Mouse (Mus musculus) CH12.LX (cell line): ENCODE data around the gene Ube2b. TPM values are rescaled to one million over a fixed set of nuclear protein-coding genes. Genes with fewer than 3 reads are reported as not detected.

Source experiments
- DNase-seq: peaks from one replicate; pipeline ENCODE4 v3.0.0-alpha.2; 2013; ENCODE audit errors: extremely low read depth
- H3K27ac ChIP-seq: 2 replicates; pipeline ENCODE4 v1.5.1; 2012; ENCODE audit warnings: low read depth, mild to moderate bottlenecking, control low read depth, moderate library complexity; ENCODE audit not compliant: insufficient read depth
- H3K27me3 ChIP-seq: replicated peaks from 2 replicates; pipeline ENCODE3; 2012; ENCODE audit warnings: inconsistent platforms
- H3K36me3 ChIP-seq, 2 experiments: replicated peaks in 1 of 2; 2 replicates each; pipeline versions ENCODE3 to v1.6.1; 2012; ENCODE audit warnings: inconsistent platforms in 1 of 2, low read length in 1 of 2, mild to moderate bottlenecking in 1 of 2, mixed read lengths in 1 of 2, moderate library complexity in 1 of 2; ENCODE audit not compliant: control insufficient read depth in 1 of 2, insufficient read depth in 1 of 2
- H3K4me1 ChIP-seq, 2 experiments: 2 replicates each; pipeline ENCODE4 v1.6.1; 2012; ENCODE audit warnings: inconsistent platforms in 1 of 2, moderate library complexity in 1 of 2; ENCODE audit not compliant: insufficient read depth in 2 of 2, control insufficient read depth in 1 of 2
- H3K4me2 ChIP-seq: 2 replicates; pipeline ENCODE4 v1.6.1; 2012; ENCODE audit warnings: low read depth, mild to moderate bottlenecking, control low read depth; ENCODE audit not compliant: poor library complexity, insufficient read depth, severe bottlenecking
- H3K4me3 ChIP-seq, 3 experiments: fragments of 150-350 bp in 1 of 3; sonication (generic) in 1 of 3; replicated peaks in 1 of 3; 2 replicates each; pipeline versions ENCODE3 to v1.5.1; 2011 to 2012; ENCODE audit warnings: low read depth in 2 of 3, low read length in 2 of 3, mild to moderate bottlenecking in 2 of 3, moderate library complexity in 2 of 3, control low read depth in 1 of 3, improper control_type of control experiment in 1 of 3, inconsistent platforms in 1 of 3, mixed read lengths in 1 of 3; ENCODE audit not compliant: poor library complexity in 1 of 3
- H3K79me2 ChIP-seq: replicated peaks from 2 replicates; pipeline ENCODE4 v1.6.1; 2012; ENCODE audit warnings: mild to moderate bottlenecking, moderate library complexity; ENCODE audit not compliant: control insufficient read depth, poor library complexity, insufficient read depth, severe bottlenecking; ENCODE audit errors: extremely low read depth
- H3K9ac ChIP-seq: 2 replicates; pipeline ENCODE4 v1.6.1; 2012; ENCODE audit warnings: low read depth, mild to moderate bottlenecking, control low read depth, moderate library complexity; ENCODE audit not compliant: insufficient read depth
- H3K9me3 ChIP-seq: replicated peaks from 2 replicates; pipeline ENCODE3; 2012; ENCODE audit warnings: low read length, inconsistent platforms, mixed read lengths
- E2F4 ChIP-seq: IDR thresholded peaks from 2 replicates; pipeline ENCODE4 v1.6.1; 2011; ENCODE audit warnings: low read depth, low read length, improper control_type of control experiment; ENCODE audit not compliant: insufficient replicate concordance
- ELF1 ChIP-seq: IDR thresholded peaks from 2 replicates; pipeline ENCODE4 v1.6.1; 2014; ENCODE audit warnings: low read depth, mild to moderate bottlenecking, inconsistent platforms, low read length, improper control_type of control experiment
- EP300 ChIP-seq: IDR thresholded peaks from 2 replicates; pipeline ENCODE4 v1.6.1; 2011; ENCODE audit warnings: low read length, improper control_type of control experiment
- ETS1 ChIP-seq: conservative IDR thresholded peaks from 2 replicates; pipeline ENCODE4 v1.6.1; 2012; ENCODE audit warnings: low read depth, mild to moderate bottlenecking, inconsistent platforms, low read length, improper control_type of control experiment, moderate library complexity
- GABPA ChIP-seq: IDR thresholded peaks from 2 replicates; pipeline ENCODE4 v1.6.1; 2012; ENCODE audit warnings: low read depth, low read length, improper control_type of control experiment, inconsistent platforms; ENCODE audit not compliant: insufficient replicate concordance
- KAT2A ChIP-seq: IDR thresholded peaks from 2 replicates; pipeline ENCODE4 v1.6.1; 2012; ENCODE audit warnings: low read length, improper control_type of control experiment, inconsistent platforms; ENCODE audit not compliant: insufficient replicate concordance
- MAX ChIP-seq: IDR thresholded peaks from 2 replicates; pipeline ENCODE4 v1.6.1; 2011; ENCODE audit warnings: low read length, improper control_type of control experiment
- MAZ ChIP-seq: IDR thresholded peaks from 2 replicates; pipeline ENCODE4 v1.6.1; 2012; ENCODE audit warnings: low read depth, mild to moderate bottlenecking, inconsistent platforms, low read length, improper control_type of control experiment, moderate library complexity
- MEF2A ChIP-seq: IDR thresholded peaks from 2 replicates; pipeline ENCODE4 v1.6.1; 2014; ENCODE audit warnings: low read depth, mild to moderate bottlenecking, inconsistent platforms, low read length, improper control_type of control experiment, borderline replicate concordance
- RAD21 ChIP-seq: IDR thresholded peaks from 2 replicates; pipeline ENCODE4 v1.6.1; 2011; ENCODE audit warnings: low read depth, mild to moderate bottlenecking, low read length, improper control_type of control experiment, moderate library complexity
- SMC3 ChIP-seq: IDR thresholded peaks from 2 replicates; pipeline ENCODE4 v1.6.1; 2011; ENCODE audit warnings: low read depth, low read length, improper control_type of control experiment
- ZKSCAN1 ChIP-seq: IDR thresholded peaks from 2 replicates; pipeline ENCODE4 v1.6.1; 2012; ENCODE audit warnings: low read depth, inconsistent platforms, low read length, improper control_type of control experiment, borderline replicate concordance
- ZNF384 ChIP-seq: IDR thresholded peaks from 2 replicates; pipeline ENCODE4 v1.6.1; 2012; ENCODE audit warnings: low read depth, low read length, improper control_type of control experiment, inconsistent platforms
- dilution Hi-C: fragments of 300-500 bp; cut with MboI; formaldehyde crosslinking; loops from 2 replicates; pipeline ENCODE4 v1.14.3; 2020; ENCODE audit warnings: low sequenced_read_pairs; ENCODE audit not compliant: extremely low pct_unique_long_range_greater_than_20kb, extremely low pct_ligation_motif_present
- in situ Hi-C: fragments of 300-500 bp; cut with MboI; formaldehyde crosslinking; loops from 3 replicates; pipeline ENCODE4 v1.14.3; 2019; ENCODE audit warnings: low sequenced_read_pairs, low pct_ligation_motif_present, low pct_unique_long_range_greater_than_20kb, mixed read lengths
- polyA plus RNA-seq: library from polyadenylated mRNA; unstranded; fragments of >175 nt; gene quantifications from 2 replicates; pipeline ENCODE4 v1.2.1, GENCODE M21; 2012; ENCODE audit warnings: low read depth; ENCODE audit not compliant: insufficient read length
- total RNA-seq, 2 experiments: library from RNA; depleted of rRNA; stranded (reverse); fragments of 300-350 nt in 1 of 2; fragments of >200 nt in 1 of 2; gene quantifications; 2 replicates each; pipeline ENCODE4 v1.2.3; 2012 to 2014

Gene Ube2b
- total and polyA plus RNA-seq, 3 experiments, result 76.7 to 278 (median 230) TPM

- H3K36me3 ChIP-seq, result no peaks in the 10 kb centered on the region
- no peak overlapping the region for H3K4me3 ChIP-seq
- dilution Hi-C loops, result no loop called here
- H3K4me2 ChIP-seq, result no peak overlapping the region
- peaks cover 4% of the 10 kb centered on the region for H3K9me3 ChIP-seq
- 0 out of 2 replicates have a peak, but pooled peaks have one; percentile 7 for TF ChIP-seq ETS1
- no peak for TF ChIP-seq KAT2A
- no peak for TF ChIP-seq ELF1
- TF ChIP-seq ZKSCAN1, result no peak
- peak; percentile 47; the same call in 1 of the 2 replicates for TF ChIP-seq MEF2A
- H3K79me2 ChIP-seq, result no peaks in the 10 kb centered on the region
- no peak overlapping the region for H3K27ac ChIP-seq
- in situ Hi-C loops, result no loop called here
- H3K4me1 ChIP-seq, result peaks cover 17 to 43% of the 10 kb centered on the region in 2 experiments
- peaks cover 51% of the 10 kb centered on the region for H3K27me3 ChIP-seq
- DNase-seq, result no peak
- no peak overlapping the region for H3K9ac ChIP-seq
Observed at GRCm38 (mm10) chr11:51945548-51945947, 55.0 kb downstream of the Ube2b start.

- Histone ChIP-seq H3K79me2 (no peaks in the 10 kb centered on the region), H3K9me3 (peaks cover 4% of the 10 kb centered on the region), H3K4me2 (no peak overlapping the region), H3K27me3 (peaks cover 54% of the 10 kb centered on the region), H3K36me3 (no peaks in the 10 kb centered on the region), H3K4me3 (no peak overlapping the region), H3K4me1 (peaks cover 23 to 49% of the 10 kb centered on the region in 2 experiments), H3K9ac (no peak overlapping the region), H3K27ac (no peak overlapping the region)
- TF ChIP-seq E2F4 (no peak), RAD21 (no peak), MAX (no peak), ZNF384 (peak; percentile 78), MEF2A (no peak), EP300 (no peak)
- DNase-seq, result no peak
- dilution Hi-C loops, result no loop called here
- in situ Hi-C loops, result no loop called here
Observed at GRCm38 (mm10) chr11:51944239-51944638, 56.3 kb downstream of the Ube2b start.

DNA sequence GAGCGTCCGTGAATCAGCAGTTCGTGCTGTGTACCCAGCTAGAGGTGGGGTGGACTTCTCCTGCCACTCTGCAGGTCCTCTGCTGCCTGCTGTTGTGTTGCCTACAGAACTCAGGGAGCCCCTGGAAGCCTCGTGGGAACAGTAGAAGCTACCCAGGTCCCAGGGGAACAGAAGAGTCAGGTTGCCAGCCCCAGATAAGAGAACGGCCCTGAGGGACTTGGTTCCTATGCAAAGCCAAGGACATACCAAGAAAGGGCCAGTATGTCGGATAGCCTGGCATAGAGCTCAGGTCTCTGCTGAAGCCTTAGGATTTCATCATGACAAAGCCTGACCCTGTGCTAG lies 57.1 kb downstream of the Ube2b start:
- peak overlapping the region; percentile 70 for H3K4me2 ChIP-seq
- DNase-seq, result peak; percentile 64
- TF ChIP-seq MAX (0 out of 2 replicates have a peak, but pooled peaks have one; percentile 55), KAT2A (0 out of 2 replicates have a peak, but pooled peaks have one; percentile 17), GABPA (no peak), MAZ (no peak), SMC3 (peak; percentile 2; the same call in 1 of the 2 replicates)
- no peak overlapping the region for H3K9ac ChIP-seq
- in situ Hi-C loops (no loop called here), dilution Hi-C loops (no loop called here)
- peaks cover 31 to 55% of the 10 kb centered on the region in 2 experiments for H3K4me1 ChIP-seq
- peak overlapping the region; percentile 41 for H3K27ac ChIP-seq
- peak overlapping the region in 2 of 3 experiments; percentile 6 to 11 for H3K4me3 ChIP-seq
- H3K36me3 ChIP-seq, result no peaks in the 10 kb centered on the region
- peaks cover 4% of the 10 kb centered on the region for H3K9me3 ChIP-seq
- no peaks in the 10 kb centered on the region for H3K79me2 ChIP-seq
- H3K27me3 ChIP-seq, result peaks cover 52% of the 10 kb centered on the region
